Mouse (Mus musculus) 3134 (cell line): ENCODE results near the gene Ppfibp1.
A peak's percentile ranks its signal among the peaks of the same experiment; 100 is the strongest.
"Not testable (repeated sequence)": the region's sequence is repeated elsewhere in the genome, so short reads cannot be mapped to it uniquely, and the experiment has no call there.

ENCODE experiments used
- DNase-seq: peaks from one replicate; pipeline ENCODE4 v3.0.0-alpha.2; 2011; ENCODE audit warnings: low spot score; ENCODE audit not compliant: insufficient read length; ENCODE audit errors: extremely low read depth

Ppfibp1 gene

GRCm38 (mm10) chr6:146887958-146888659 is at the start of gene Ppfibp1:
TSS of gene Ppfibp1 (plus strand) at chr6:146888487.
- peak; percentile 97 for DNase-seq

- no peak for DNase-seq
Observed at GRCm38 (mm10) chr6:146838863-146839262, 49.4 kb upstream of the Ppfibp1 start.

- no peak for DNase-seq
Observed at GRCm38 (mm10) chr6:146844867-146845266, 43.4 kb upstream of the Ppfibp1 start.

- no peak for DNase-seq
Observed at GRCm38 (mm10) chr6:146845347-146845746, 42.9 kb upstream of the Ppfibp1 start.

GRCm38 (mm10) chr6:146845961-146846750 is 42.1 kb upstream of the Ppfibp1 start:
- no peak for DNase-seq

- no peak for DNase-seq
Observed at GRCm38 (mm10) chr6:146847402-146847801, 40.9 kb upstream of the Ppfibp1 start.

- no peak for DNase-seq
Observed at GRCm38 (mm10) chr6:146848281-146848680, 40.0 kb upstream of the Ppfibp1 start.

DNA sequence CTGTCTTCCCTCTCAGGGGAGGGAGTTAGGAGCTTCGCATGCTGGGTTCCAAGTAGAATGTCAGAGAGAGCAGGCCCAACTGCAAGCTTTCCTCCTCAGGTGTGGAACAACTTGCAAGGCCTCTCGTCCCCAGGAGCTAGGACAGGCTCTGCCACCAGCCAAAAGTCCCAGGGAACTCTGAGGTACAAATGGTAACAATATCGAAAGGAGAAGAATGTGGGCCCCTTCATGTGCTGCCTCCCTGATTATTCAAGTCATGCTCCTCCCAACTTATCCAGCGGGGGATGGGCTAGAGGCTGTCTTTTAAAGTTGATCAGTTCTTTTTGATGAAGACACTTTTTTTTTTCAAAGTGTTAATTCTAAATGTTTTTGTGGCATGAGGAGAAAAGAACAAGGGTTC is 38.2 kb upstream of the Ppfibp1 start, which contains the start of gene Smco2:
TSS of gene Smco2 (plus strand) at position 55 of the 400 bp plus-strand sequence.
- no peak for DNase-seq

- DNase-seq = no peak
Observed at GRCm38 (mm10) chr6:146851916-146852315, 36.4 kb upstream of the Ppfibp1 start.

DNA sequence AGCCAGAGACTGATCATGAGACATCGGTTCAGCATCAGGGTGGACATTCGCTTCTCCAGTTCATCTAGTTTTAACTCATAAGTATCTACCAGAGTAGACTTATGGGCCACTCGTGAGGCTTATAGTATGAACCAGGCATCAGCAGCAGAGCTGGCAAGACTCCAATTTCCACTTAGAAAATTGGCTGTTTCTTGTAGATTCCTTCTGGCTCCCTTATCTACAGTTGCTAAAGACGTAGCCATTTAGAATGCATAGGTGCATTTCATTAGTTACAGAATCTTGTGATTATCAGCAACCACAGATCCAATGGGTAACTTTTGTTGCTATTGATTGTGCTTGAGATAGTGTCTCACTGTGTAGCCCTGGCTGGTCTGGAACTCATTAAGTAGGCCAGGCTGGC is 35.5 kb upstream of the Ppfibp1 start:
- no peak for DNase-seq

- peak; percentile 81 for DNase-seq
Observed at GRCm38 (mm10) chr6:146855185-146855584, 33.1 kb upstream of the Ppfibp1 start.

GRCm38 (mm10) chr6:146857386-146857785 is 30.9 kb upstream of the Ppfibp1 start:
- no peak for DNase-seq

GRCm38 (mm10) chr6:146863154-146863553 is 25.1 kb upstream of the Ppfibp1 start:
- DNase-seq = peak; percentile 61

- not testable (repeated sequence) for DNase-seq
Observed at GRCm38 (mm10) chr6:146864370-146864769, 23.9 kb upstream of the Ppfibp1 start.

GRCm38 (mm10) chr6:146865701-146866100 is 22.6 kb upstream of the Ppfibp1 start:
- DNase-seq = no peak

DNA sequence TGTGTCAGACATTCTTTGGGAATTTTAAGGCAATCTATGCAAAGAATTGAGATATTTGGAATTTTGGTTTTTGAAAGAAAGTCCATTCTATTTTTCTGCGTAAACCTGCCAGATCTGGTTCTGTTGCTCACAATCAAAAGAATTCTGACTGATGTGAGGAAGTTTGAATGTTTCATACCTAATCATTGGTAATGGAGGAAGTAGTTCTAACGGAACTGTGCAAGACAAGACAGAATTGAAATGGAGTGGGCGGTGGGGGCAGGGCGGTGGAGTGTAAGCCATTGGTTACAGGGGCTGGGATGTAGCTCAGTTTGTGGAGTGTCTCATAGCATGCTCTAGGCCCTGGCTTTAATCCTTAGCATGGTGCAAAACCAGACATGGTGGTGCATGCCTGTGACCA is 16.3 kb upstream of the Ppfibp1 start:
- DNase-seq = no peak

- DNase-seq = no peak
Observed at GRCm38 (mm10) chr6:146874415-146874814, 13.9 kb upstream of the Ppfibp1 start.

GRCm38 (mm10) chr6:146876820-146877219 is 11.5 kb upstream of the Ppfibp1 start:
- DNase-seq = no peak

GRCm38 (mm10) chr6:146877425-146878045 is 10.8 kb upstream of the Ppfibp1 start:
- DNase-seq = no peak

- DNase-seq = no peak
Observed at GRCm38 (mm10) chr6:146878926-146879325, 9.4 kb upstream of the Ppfibp1 start.

DNA sequence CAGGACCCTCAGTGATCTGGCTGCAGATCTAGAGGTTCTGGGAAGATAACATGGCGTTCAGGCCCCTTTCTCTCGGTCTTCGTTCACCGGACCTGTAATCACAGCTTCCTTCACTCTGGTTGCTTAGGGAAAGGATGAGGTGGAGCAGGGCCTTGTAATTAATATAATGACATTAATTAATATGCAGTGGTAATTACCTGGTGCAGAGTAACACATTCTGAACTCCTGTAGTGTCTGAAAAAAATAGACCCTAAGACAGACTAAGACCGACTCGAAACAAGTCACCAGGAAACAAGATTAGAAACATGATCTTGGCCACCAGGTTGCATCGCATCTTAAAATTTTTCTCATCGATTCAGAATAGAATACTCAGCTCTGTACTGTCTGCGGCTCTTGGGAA is 8.4 kb upstream of the Ppfibp1 start:
- no peak for DNase-seq
